In genomic region chr12:75829616-75830015, GRCm38 (mm10) we compare ENCODE assay signal across 24 mouse cellular contexts.
"Had no signal": no experiment of that assay in that cellular context is flagged by ENCODE, and none has a peak within 500 bp of the region (broad histone marks: within the 10 kb centered on the region; RNA-seq: fewer than 3 reads in every experiment).

No protein-coding gene starts in this region.

- H3K36me3 ChIP-seq: heart, embryonic 15.5 days; hindbrain, embryonic 13.5 days; hindbrain, embryonic 15.5 days; kidney, embryonic 15.5 days; limb, embryonic 12.5 days; liver, embryonic 13.5 days; liver, embryonic 15.5 days had no signal

- H3K27ac ChIP-seq: heart, adult 2 months; heart, embryonic 13.5 days; heart, embryonic 15.5 days; hindbrain, embryonic 13.5 days; hindbrain, embryonic 15.5 days; hindbrain, postnatal 0 days; kidney, embryonic 15.5 days; layer of hippocampus, adult 2 months; left cerebral cortex, adult 2 months; limb, embryonic 10.5 days; limb, embryonic 12.5 days; liver, embryonic 13.5 days; liver, embryonic 15.5 days had no signal

- DNase-seq: forebrain, postnatal 0 days; gastrocnemius, postnatal 14 days; gastrocnemius, postnatal 36 days; heart, adult 11 months; heart, adult 2 months; heart, postnatal 14 days; heart, postnatal 36 days; kidney, postnatal 10 days; liver; liver, embryonic 13.5 days had no signal

- H3K9ac ChIP-seq: forebrain, postnatal 0 days; heart, embryonic 13.5 days; heart, embryonic 15.5 days; hindbrain, embryonic 13.5 days; hindbrain, embryonic 15.5 days; kidney, embryonic 15.5 days; limb, embryonic 12.5 days; liver, embryonic 13.5 days; liver, embryonic 15.5 days had no signal

- H3K9me3 ChIP-seq: heart, embryonic 13.5 days; heart, embryonic 15.5 days; hindbrain, embryonic 13.5 days; hindbrain, embryonic 15.5 days; kidney, embryonic 15.5 days; limb, embryonic 10.5 days; limb, embryonic 12.5 days; liver, embryonic 13.5 days; liver, embryonic 15.5 days had no signal

- H3K4me2 ChIP-seq: heart, embryonic 11.5 days; heart, embryonic 13.5 days; heart, embryonic 15.5 days; hindbrain, embryonic 13.5 days; hindbrain, embryonic 15.5 days; kidney, embryonic 15.5 days; limb, embryonic 12.5 days; liver, embryonic 11.5 days; liver, embryonic 13.5 days; liver, embryonic 15.5 days had no signal

- H3K27me3 ChIP-seq: heart, embryonic 13.5 days; heart, embryonic 15.5 days; hindbrain, embryonic 13.5 days; hindbrain, embryonic 15.5 days had no signal

- H3K4me3 ChIP-seq: heart, adult 2 months; heart, embryonic 13.5 days; heart, embryonic 15.5 days; hindbrain, embryonic 13.5 days; hindbrain, embryonic 15.5 days; kidney, embryonic 15.5 days; layer of hippocampus, adult 2 months; left cerebral cortex, adult 2 months; limb, embryonic 10.5 days; limb, embryonic 12.5 days; liver, embryonic 13.5 days; liver, embryonic 15.5 days had no signal

- ATAC-seq: forebrain, postnatal 0 days; hindbrain, postnatal 0 days; intestine, embryonic 16.5 days had no signal
